Mouse (Mus musculus): ENCODE data around the gene 2210407C18Rik. TPM values are rescaled to one million over a fixed set of nuclear protein-coding genes. Genes with fewer than 3 reads are reported as not detected.

Gene 2210407C18Rik
- polyA plus RNA-seq, 1 experiment from 2014 or later: not detected

DNA sequence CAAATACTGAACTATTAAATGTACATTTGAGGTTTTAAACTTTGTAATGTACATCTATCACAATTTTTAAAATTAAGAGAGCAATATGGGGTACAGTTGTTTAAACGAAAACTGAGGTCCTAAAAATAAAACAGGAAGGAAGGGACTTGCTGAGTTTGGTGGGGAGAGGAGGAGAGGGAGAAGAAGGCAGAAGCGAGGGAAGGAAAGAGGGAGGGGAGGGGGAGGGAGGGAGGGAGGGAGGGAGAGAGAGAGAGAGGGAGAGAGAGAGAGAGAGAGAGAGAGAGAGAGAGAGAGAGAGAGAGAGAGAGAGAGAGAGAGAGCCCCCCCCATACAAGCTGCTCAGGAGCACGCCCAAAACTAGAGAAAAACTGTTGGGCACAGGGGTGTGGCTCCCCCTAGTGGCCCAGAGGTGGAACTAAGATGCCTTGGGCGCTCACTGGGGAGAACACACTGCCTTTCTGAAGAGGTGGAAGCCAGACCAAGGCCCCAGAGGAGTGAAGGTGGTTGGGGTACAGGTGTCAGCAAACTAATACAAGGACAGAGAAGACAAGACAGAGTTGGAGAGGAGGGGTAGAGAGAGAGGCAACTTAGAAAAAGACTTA, 20.6 kb upstream of the 2210407C18Rik start:
- Histone ChIP-seq H3K4me1 (ENCODE audit: control insufficient read depth, low read depth, low read length) (peaks cover 11% of the 10 kb centered on the region), H3K36me3 (ENCODE audit: control insufficient read depth, insufficient read depth) (no peaks in the 10 kb centered on the region), H3K9me3 (replicated peaks; ENCODE audit: control insufficient read depth, low read length) (no peaks in the 10 kb centered on the region), H3K4me2 (ENCODE audit: low read depth, low read length) (no peak overlapping the region), H3K27me3 (ENCODE audit: control insufficient read depth, insufficient read depth, low read depth, low read length) (no peaks in the 10 kb centered on the region), H3K4me3 (ENCODE audit: low read depth, low read length) (no peak overlapping the region), H3K27ac (ENCODE audit: low read length) (no peak overlapping the region), H3K9ac (ENCODE audit: low read depth, low read length) (no peak overlapping the region)
- 11% methylated on average over 4 of the region's 4 CpGs for WGBS (ENCODE audit: insufficient replicate concordance)
- ATAC-seq (ENCODE audit: low read depth): no peak

GRCm38 (mm10) chr11:58634878-58635277, 19.0 kb upstream of the 2210407C18Rik start:
- no peak for ATAC-seq (ENCODE audit: low read depth)
- Histone ChIP-seq H3K9me3 (replicated peaks; ENCODE audit: control insufficient read depth, low read length) (no peaks in the 10 kb centered on the region), H3K9ac (ENCODE audit: low read depth, low read length) (no peak overlapping the region), H3K36me3 (ENCODE audit: control insufficient read depth, insufficient read depth) (no peaks in the 10 kb centered on the region), H3K27ac (ENCODE audit: low read length) (no peak overlapping the region), H3K4me1 (ENCODE audit: control insufficient read depth, low read depth, low read length) (peaks cover 10% of the 10 kb centered on the region), H3K4me2 (ENCODE audit: low read depth, low read length) (no peak overlapping the region), H3K4me3 (ENCODE audit: low read depth, low read length) (no peak overlapping the region), H3K27me3 (ENCODE audit: control insufficient read depth, insufficient read depth, low read depth, low read length) (no peaks in the 10 kb centered on the region)
- WGBS (ENCODE audit: insufficient replicate concordance): 51% methylated on average over 4 of the region's 4 CpGs

GRCm38 (mm10) chr11:58630401-58630800, 14.5 kb upstream of the 2210407C18Rik start, which contains the start of gene Olfr323:
Gene Olfr323, minus strand, starts transcription at chr11:58630501.
- Histone ChIP-seq H3K9me3 (replicated peaks; ENCODE audit: control insufficient read depth, low read length) (no peaks in the 10 kb centered on the region), H3K4me3 (ENCODE audit: low read depth, low read length) (no peak within 1 kb of the TSS), H3K4me1 (ENCODE audit: control insufficient read depth, low read depth, low read length) (no peaks in the 10 kb centered on the region), H3K9ac (ENCODE audit: low read depth, low read length) (no peak within 1 kb of the TSS), H3K36me3 (ENCODE audit: control insufficient read depth, insufficient read depth) (no peaks in the 10 kb centered on the region), H3K4me2 (ENCODE audit: low read depth, low read length) (no peak within 1 kb of the TSS), H3K27me3 (ENCODE audit: control insufficient read depth, insufficient read depth, low read depth, low read length) (no peaks in the 10 kb centered on the region), H3K27ac (ENCODE audit: low read length) (no peak within 1 kb of the TSS)
- ATAC-seq (ENCODE audit: low read depth): no peak
- 51% methylated on average over 5 of the region's 5 CpGs for WGBS (ENCODE audit: insufficient replicate concordance)

DNA sequence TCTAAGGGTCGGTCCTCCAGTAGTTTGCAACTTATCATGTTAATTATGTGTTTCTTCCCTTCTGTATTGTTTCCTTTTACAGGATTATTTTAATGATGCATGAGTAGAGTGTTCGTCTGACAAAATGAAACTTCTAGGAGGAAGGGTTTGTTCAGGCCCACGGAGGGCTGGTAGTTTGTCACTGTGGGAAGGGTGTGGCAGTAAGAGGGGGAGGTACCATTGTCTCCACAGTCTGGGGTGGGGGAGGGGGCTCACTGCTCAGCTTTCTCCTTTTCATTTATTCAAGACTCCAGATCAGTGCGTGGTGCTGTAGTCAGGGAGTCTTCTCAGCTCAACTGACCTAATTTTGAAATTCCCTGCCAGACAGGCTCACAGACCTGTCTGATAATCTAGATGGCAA, 10.3 kb upstream of the 2210407C18Rik start:
- no peaks in the 10 kb centered on the region for H3K4me1 ChIP-seq (ENCODE audit: control insufficient read depth, low read depth, low read length)
- H3K27ac ChIP-seq (ENCODE audit: low read length): no peak overlapping the region
- H3K4me3 ChIP-seq (ENCODE audit: low read depth, low read length): no peak overlapping the region
- H3K9me3 ChIP-seq (replicated peaks; ENCODE audit: control insufficient read depth, low read length): no peaks in the 10 kb centered on the region
- no peak for ATAC-seq (ENCODE audit: low read depth)
- H3K9ac ChIP-seq (ENCODE audit: low read depth, low read length): no peak overlapping the region
- H3K4me2 ChIP-seq (ENCODE audit: low read depth, low read length): no peak overlapping the region
- WGBS (ENCODE audit: insufficient replicate concordance): 39% methylated on average over 4 of the region's 4 CpGs
- H3K36me3 ChIP-seq (ENCODE audit: control insufficient read depth, insufficient read depth): no peaks in the 10 kb centered on the region
- no peaks in the 10 kb centered on the region for H3K27me3 ChIP-seq (ENCODE audit: control insufficient read depth, insufficient read depth, low read depth, low read length)

DNA sequence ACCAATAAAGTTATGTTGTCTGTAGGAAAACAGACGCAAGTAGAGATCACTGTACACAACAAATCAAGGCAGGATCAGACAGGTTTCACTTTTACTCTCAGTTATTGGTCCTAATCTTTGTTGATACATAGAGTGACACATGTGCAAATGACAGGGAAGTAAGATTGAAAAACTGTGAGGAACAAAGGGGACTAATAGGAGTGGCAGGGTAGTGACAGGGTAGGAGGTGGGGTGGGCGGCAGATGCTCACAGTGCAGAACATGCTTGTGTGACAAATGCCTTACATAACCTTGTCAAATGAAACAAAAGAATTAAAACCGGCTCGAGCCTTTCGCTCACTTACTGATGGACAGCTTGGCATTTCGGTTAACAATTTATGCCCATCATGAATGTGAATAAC, 2.9 kb upstream of the 2210407C18Rik start:
- Histone ChIP-seq H3K27me3 (ENCODE audit: control insufficient read depth, insufficient read depth, low read depth, low read length) (no peaks in the 10 kb centered on the region), H3K36me3 (ENCODE audit: control insufficient read depth, insufficient read depth) (no peaks in the 10 kb centered on the region), H3K9me3 (replicated peaks; ENCODE audit: control insufficient read depth, low read length) (no peaks in the 10 kb centered on the region), H3K27ac (ENCODE audit: low read length) (no peak overlapping the region), H3K4me2 (ENCODE audit: low read depth, low read length) (no peak overlapping the region), H3K4me3 (ENCODE audit: low read depth, low read length) (no peak overlapping the region), H3K9ac (ENCODE audit: low read depth, low read length) (no peak overlapping the region), H3K4me1 (ENCODE audit: control insufficient read depth, low read depth, low read length) (no peaks in the 10 kb centered on the region)
- 59% methylated on average over 6 of the region's 6 CpGs for WGBS (ENCODE audit: insufficient replicate concordance)
- ATAC-seq (ENCODE audit: low read depth): no peak

- H3K36me3 ChIP-seq (ENCODE audit: control insufficient read depth, insufficient read depth): no peaks in the 10 kb centered on the region
- no peak overlapping the region for H3K4me3 ChIP-seq (ENCODE audit: low read depth, low read length)
- no peak overlapping the region for H3K27ac ChIP-seq (ENCODE audit: low read length)
- no peaks in the 10 kb centered on the region for H3K4me1 ChIP-seq (ENCODE audit: control insufficient read depth, low read depth, low read length)
- H3K4me2 ChIP-seq (ENCODE audit: low read depth, low read length): no peak overlapping the region
- H3K9me3 ChIP-seq (replicated peaks; ENCODE audit: control insufficient read depth, low read length): no peaks in the 10 kb centered on the region
- 50% methylated on average over 3 of the region's 3 CpGs for WGBS (ENCODE audit: insufficient replicate concordance)
- no peaks in the 10 kb centered on the region for H3K27me3 ChIP-seq (ENCODE audit: control insufficient read depth, insufficient read depth, low read depth, low read length)
- H3K9ac ChIP-seq (ENCODE audit: low read depth, low read length): no peak overlapping the region
- no peak for ATAC-seq (ENCODE audit: low read depth)
These were observed 2.5 kb upstream of the 2210407C18Rik start for GRCm38 (mm10) chr11:58618369-58618768.

GRCm38 (mm10) chr11:58614526-58614925, 1.3 kb downstream of the 2210407C18Rik start:
- no peaks in the 10 kb centered on the region for H3K4me1 ChIP-seq (ENCODE audit: control insufficient read depth, low read depth, low read length)
- H3K4me3 ChIP-seq (ENCODE audit: low read depth, low read length): no peak overlapping the region
- H3K36me3 ChIP-seq (ENCODE audit: control insufficient read depth, insufficient read depth): no peaks in the 10 kb centered on the region
- no peaks in the 10 kb centered on the region for H3K27me3 ChIP-seq (ENCODE audit: control insufficient read depth, insufficient read depth, low read depth, low read length)
- no peak overlapping the region for H3K27ac ChIP-seq (ENCODE audit: low read length)
- ATAC-seq (ENCODE audit: low read depth): no peak
- no peaks in the 10 kb centered on the region for H3K9me3 ChIP-seq (replicated peaks; ENCODE audit: control insufficient read depth, low read length)
- H3K4me2 ChIP-seq (ENCODE audit: low read depth, low read length): no peak overlapping the region
- H3K9ac ChIP-seq (ENCODE audit: low read depth, low read length): no peak overlapping the region

GRCm38 (mm10) chr11:58613359-58613758, 2.5 kb downstream of the 2210407C18Rik start:
- Histone ChIP-seq H3K27ac (ENCODE audit: low read length) (no peak overlapping the region), H3K9me3 (replicated peaks; ENCODE audit: control insufficient read depth, low read length) (no peaks in the 10 kb centered on the region), H3K27me3 (ENCODE audit: control insufficient read depth, insufficient read depth, low read depth, low read length) (no peaks in the 10 kb centered on the region), H3K9ac (ENCODE audit: low read depth, low read length) (no peak overlapping the region), H3K36me3 (ENCODE audit: control insufficient read depth, insufficient read depth) (no peaks in the 10 kb centered on the region), H3K4me3 (ENCODE audit: low read depth, low read length) (no peak overlapping the region), H3K4me1 (ENCODE audit: control insufficient read depth, low read depth, low read length) (no peaks in the 10 kb centered on the region), H3K4me2 (ENCODE audit: low read depth, low read length) (no peak overlapping the region)
- no peak for ATAC-seq (ENCODE audit: low read depth)
- 40% methylated on average over 3 of the region's 3 CpGs for WGBS (ENCODE audit: insufficient replicate concordance)

- H3K4me2 ChIP-seq (ENCODE audit: low read depth, low read length): no peak overlapping the region
- H3K27ac ChIP-seq (ENCODE audit: low read length): no peak overlapping the region
- H3K27me3 ChIP-seq (ENCODE audit: control insufficient read depth, insufficient read depth, low read depth, low read length): no peaks in the 10 kb centered on the region
- H3K9me3 ChIP-seq (replicated peaks; ENCODE audit: control insufficient read depth, low read length): no peaks in the 10 kb centered on the region
- no peaks in the 10 kb centered on the region for H3K36me3 ChIP-seq (ENCODE audit: control insufficient read depth, insufficient read depth)
- H3K4me1 ChIP-seq (ENCODE audit: control insufficient read depth, low read depth, low read length): no peaks in the 10 kb centered on the region
- H3K9ac ChIP-seq (ENCODE audit: low read depth, low read length): no peak overlapping the region
- no peak overlapping the region for H3K4me3 ChIP-seq (ENCODE audit: low read depth, low read length)
- no peak for ATAC-seq (ENCODE audit: low read depth)
- 63% methylated on average over 6 of the region's 6 CpGs for WGBS (ENCODE audit: insufficient replicate concordance)
These were observed 8.8 kb downstream of the 2210407C18Rik start for GRCm38 (mm10) chr11:58607030-58607429.

Measured in liver, embryonic 16.5 days (tissue).